Mouse (Mus musculus) urinary bladder, postnatal 25 days (tissue): ENCODE results near the gene Mblac2.
"Not testable (repeated sequence)": the region's sequence is repeated elsewhere in the genome, so short reads cannot be mapped to it uniquely, and the experiment has no call there.

Experiments used
- DNase-seq: peaks from one replicate; pipeline ENCODE4 v3.0.0; 2022; ENCODE audit warnings: low spot score

Gene Mblac2

GRCm38 (mm10) chr13:81710775-81711545 is at the start of gene Mblac2, which contains the start of gene Polr3g:
Gene Mblac2, plus strand, starts transcription at chr13:81711341.
Gene Polr3g, minus strand, starts transcription at chr13:81711013.
- peak; percentile 97 for DNase-seq

GRCm38 (mm10) chr13:81663566-81664330 is 47.4 kb upstream of the Mblac2 start:
- no peak for DNase-seq

- no peak for DNase-seq
These were observed 46.8 kb upstream of the Mblac2 start for GRCm38 (mm10) chr13:81664331-81664698.

- no peak for DNase-seq
These were observed 43.4 kb upstream of the Mblac2 start for GRCm38 (mm10) chr13:81667713-81668112.

GRCm38 (mm10) chr13:81675333-81675732 is 35.8 kb upstream of the Mblac2 start:
- DNase-seq, result no peak

- no peak for DNase-seq
These were observed 28.0 kb upstream of the Mblac2 start for GRCm38 (mm10) chr13:81683107-81683506.

- DNase-seq, result no peak
These were observed 26.9 kb upstream of the Mblac2 start for GRCm38 (mm10) chr13:81684258-81684657.

GRCm38 (mm10) chr13:81684884-81685283 is 26.3 kb upstream of the Mblac2 start:
- DNase-seq, result no peak

- no peak for DNase-seq
These were observed 21.6 kb upstream of the Mblac2 start for GRCm38 (mm10) chr13:81689587-81689986.

- no peak for DNase-seq
These were observed 20.7 kb upstream of the Mblac2 start for GRCm38 (mm10) chr13:81690477-81690876.

GRCm38 (mm10) chr13:81691606-81692005 is 19.5 kb upstream of the Mblac2 start:
- no peak for DNase-seq

GRCm38 (mm10) chr13:81694446-81694845 is 16.7 kb upstream of the Mblac2 start:
- no peak for DNase-seq

- DNase-seq, result no peak
These were observed 8.0 kb upstream of the Mblac2 start for GRCm38 (mm10) chr13:81703148-81703547.

- DNase-seq, result no peak
These were observed 7.5 kb upstream of the Mblac2 start for GRCm38 (mm10) chr13:81703621-81704020.

- DNase-seq, result no peak
These were observed 4.8 kb upstream of the Mblac2 start for GRCm38 (mm10) chr13:81706311-81706710.

- no peak for DNase-seq
These were observed 1.3 kb upstream of the Mblac2 start for GRCm38 (mm10) chr13:81709805-81710204.

GRCm38 (mm10) chr13:81710266-81710665 is 875 bp upstream of the Mblac2 start:
- no peak for DNase-seq

GRCm38 (mm10) chr13:81711546-81712371 is 618 bp downstream of the Mblac2 start:
- DNase-seq, result no peak

- no peak for DNase-seq
These were observed 2.8 kb downstream of the Mblac2 start for GRCm38 (mm10) chr13:81713896-81714295.

GRCm38 (mm10) chr13:81728141-81728540 is 17.0 kb downstream of the Mblac2 start:
- not testable (repeated sequence) for DNase-seq

GRCm38 (mm10) chr13:81729102-81729501 is 18.0 kb downstream of the Mblac2 start:
- DNase-seq, result no peak

- DNase-seq, result no peak
These were observed 19.2 kb downstream of the Mblac2 start for GRCm38 (mm10) chr13:81730362-81730761.
